Mouse (Mus musculus): ENCODE measurements at regions not wholly inside any gene's neighbourhood (a gene's known extent, or its start where the extent isn't known, plus 50 kb on each side); places are given as distances from the start of the nearest gene placed in this dataset.

- TF ChIP-seq CTCF (conservative IDR thresholded peaks at IDR 0.05; ENCODE audit: low read length) (no peak), POU5F1 (IDR thresholded peaks at IDR 0.05; ENCODE audit: borderline replicate concordance, low read length) (no peak), NANOG (IDR thresholded peaks at IDR 0.05; ENCODE audit: borderline replicate concordance, low read length) (no peak)
Measured at GRCm38 (mm10) chr3:81736838-81737237, 195.6 kb upstream of the Ctso start.

Measured in E14TG2a.4 (cell line).